Mouse (Mus musculus) neural tube, embryonic 14.5 days (tissue): ENCODE measurements at regions not wholly inside any gene's neighbourhood (a gene's known extent, or its start where the extent isn't known, plus 50 kb on each side); places are given as distances from the start of the nearest gene placed in this dataset.

Source experiments
- ATAC-seq: fragments of 200-750 bp; cut with Nextera tagmentation; 2 replicates; pipeline ENCODE4 v1.8.0; 2017; ENCODE audit warnings: low read depth, mild to moderate bottlenecking, moderate TSS enrichment, moderate library complexity
- H3K27ac ChIP-seq: fragments of 300-500 bp; sonication (generic); 2 replicates; pipeline ENCODE4 v1.5.1; 2014; ENCODE audit warnings: low read depth, mild to moderate bottlenecking, control low read depth, low read length, moderate library complexity, mixed read lengths
- H3K27me3 ChIP-seq: fragments of 300-500 bp; sonication (generic); 2 replicates; pipeline ENCODE4 v1.6.1; 2014; ENCODE audit warnings: low read length; ENCODE audit not compliant: control insufficient read depth, insufficient read depth
- H3K36me3 ChIP-seq: fragments of 300-500 bp; sonication (generic); 2 replicates; pipeline ENCODE4 v1.6.1; 2014; ENCODE audit warnings: low read length, mixed read lengths; ENCODE audit not compliant: control insufficient read depth, insufficient read depth
- H3K4me1 ChIP-seq: fragments of 300-500 bp; sonication (generic); 2 replicates; pipeline ENCODE4 v1.6.1; 2014; ENCODE audit warnings: low read length; ENCODE audit not compliant: control insufficient read depth, insufficient read depth
- H3K4me2 ChIP-seq: fragments of 300-500 bp; sonication (generic); 2 replicates; pipeline ENCODE4 v1.6.1; 2014; ENCODE audit warnings: mild to moderate bottlenecking, low read depth, low read length, control low read depth
- H3K4me3 ChIP-seq: fragments of 300-500 bp; sonication (generic); 2 replicates; pipeline ENCODE4 v1.5.1; 2014; ENCODE audit warnings: low read depth, low read length, control low read depth, mixed read lengths
- H3K9ac ChIP-seq: fragments of 300-500 bp; sonication (generic); replicated peaks from 2 replicates; pipeline ENCODE4 v1.6.1; 2014; ENCODE audit warnings: low read depth, mild to moderate bottlenecking, control low read depth, low read length, mixed read lengths
- H3K9me3 ChIP-seq: fragments of 300-500 bp; sonication (generic); 2 replicates; pipeline ENCODE4 v1.6.1; 2016; ENCODE audit warnings: low read length; ENCODE audit not compliant: control insufficient read depth
- WGBS: fragments of 180-500 bp; shearing (Covaris S2); extraction: QIAGEN DNeasy Blood & Tissue Kit; methylation state at CpG from one replicate; pipeline ENCODE4 v1.1.7; 2014; 5-methylcytosine and 5-hydroxymethylcytosine counted together

DNA sequence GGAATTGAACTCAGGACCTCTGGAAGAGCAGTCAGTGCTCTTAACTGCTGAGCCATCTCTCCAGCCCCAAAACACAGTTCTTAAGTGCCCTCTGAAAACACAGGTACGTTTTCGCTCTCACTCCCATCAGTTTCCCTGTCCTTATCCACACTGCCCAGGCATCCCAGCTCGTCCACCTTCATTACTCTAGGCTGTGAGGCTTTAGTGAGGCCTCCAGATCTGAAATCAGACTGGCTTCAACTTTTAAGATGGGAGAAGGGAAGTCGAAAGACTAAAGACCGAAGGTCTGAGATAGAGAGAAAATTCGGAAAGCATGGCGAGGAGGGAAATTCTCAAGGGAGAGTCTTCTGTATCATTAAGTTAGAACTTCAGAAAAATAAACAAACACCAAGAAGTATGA, 54.8 kb upstream of the Tet2 start:
- H3K9me3 ChIP-seq: no peaks in the 10 kb centered on the region
- 94% methylated on average over 7 of the region's 7 CpGs for WGBS
- no peaks in the 10 kb centered on the region for H3K27me3 ChIP-seq
- no peak overlapping the region for H3K4me2 ChIP-seq
- no peak for ATAC-seq
- no peaks in the 10 kb centered on the region for H3K36me3 ChIP-seq
- no peaks in the 10 kb centered on the region for H3K4me1 ChIP-seq
- H3K9ac ChIP-seq: no peak overlapping the region
- H3K4me3 ChIP-seq: no peak overlapping the region
- H3K27ac ChIP-seq: no peak overlapping the region

DNA sequence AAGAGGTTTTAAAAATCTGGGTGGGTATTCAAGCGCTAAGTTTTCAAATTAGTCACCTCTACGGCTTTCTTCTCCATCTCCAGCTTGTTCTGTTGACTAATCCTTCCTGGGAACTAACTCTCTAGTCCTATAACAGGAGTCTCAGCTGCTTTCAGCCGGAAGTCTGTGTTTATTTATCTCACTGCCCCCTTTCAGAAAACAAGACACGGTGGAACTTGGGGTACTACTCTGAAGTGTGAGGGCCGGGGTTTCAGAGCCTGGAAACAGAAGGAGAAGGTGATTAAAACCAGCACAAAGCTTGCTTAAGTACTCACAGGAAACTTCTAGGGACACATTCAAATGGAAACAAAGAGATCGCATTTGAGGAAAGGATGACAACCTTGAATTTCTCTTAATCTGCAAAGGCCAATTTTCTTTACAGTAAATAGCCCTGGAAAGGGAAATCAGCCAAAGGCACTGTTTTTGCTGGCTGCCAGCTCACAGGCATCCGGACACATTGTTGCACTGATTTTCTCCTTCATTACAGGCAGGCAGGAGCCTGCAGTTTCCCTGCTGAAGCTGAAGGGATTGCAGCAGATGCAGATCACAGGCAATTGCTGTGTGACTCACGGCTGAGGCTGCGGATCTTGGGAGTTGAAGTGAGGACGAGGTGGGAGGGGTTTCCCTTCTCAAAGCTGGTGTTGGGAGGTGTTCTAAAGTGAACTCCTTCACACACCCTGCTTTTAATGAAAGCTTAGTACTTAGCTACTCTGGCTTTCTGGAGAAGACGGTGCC, 55.7 kb upstream of the Tet2 start:
- Histone ChIP-seq H3K36me3 (no peaks in the 10 kb centered on the region), H3K9ac (no peak overlapping the region), H3K27ac (no peak overlapping the region), H3K4me1 (no peaks in the 10 kb centered on the region), H3K9me3 (no peaks in the 10 kb centered on the region), H3K4me3 (no peak overlapping the region), H3K4me2 (no peak overlapping the region), H3K27me3 (no peaks in the 10 kb centered on the region)
- no peak for ATAC-seq
- 29% methylated on average over 11 of the region's 11 CpGs for WGBS

DNA sequence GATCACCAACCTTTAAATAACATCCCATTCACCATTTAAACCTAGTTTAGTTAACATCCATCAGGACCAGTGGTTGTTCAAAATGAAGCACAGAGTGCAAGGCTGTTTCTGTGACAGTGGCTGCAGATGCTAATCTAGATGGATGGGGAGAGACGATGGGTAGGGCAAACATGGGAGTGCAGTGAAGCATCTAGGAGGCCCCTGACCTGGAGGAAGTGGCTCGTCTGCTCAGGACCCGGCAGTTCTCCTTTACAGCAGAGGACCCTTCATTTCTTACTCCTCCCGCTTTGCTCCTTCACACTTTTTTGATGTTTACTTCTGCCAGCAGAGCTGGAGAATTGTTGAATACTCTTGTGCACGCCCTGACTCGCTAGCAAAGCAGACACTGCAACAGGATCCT, 60.5 kb upstream of the Tet2 start:
- H3K9me3 ChIP-seq: no peaks in the 10 kb centered on the region
- no peak overlapping the region for H3K9ac ChIP-seq
- H3K4me2 ChIP-seq: no peak overlapping the region
- no peaks in the 10 kb centered on the region for H3K36me3 ChIP-seq
- 96% methylated on average over 6 of the region's 6 CpGs for WGBS
- H3K4me3 ChIP-seq: no peak overlapping the region
- H3K4me1 ChIP-seq: no peaks in the 10 kb centered on the region
- ATAC-seq: no peak
- no peaks in the 10 kb centered on the region for H3K27me3 ChIP-seq
- no peak overlapping the region for H3K27ac ChIP-seq

DNA sequence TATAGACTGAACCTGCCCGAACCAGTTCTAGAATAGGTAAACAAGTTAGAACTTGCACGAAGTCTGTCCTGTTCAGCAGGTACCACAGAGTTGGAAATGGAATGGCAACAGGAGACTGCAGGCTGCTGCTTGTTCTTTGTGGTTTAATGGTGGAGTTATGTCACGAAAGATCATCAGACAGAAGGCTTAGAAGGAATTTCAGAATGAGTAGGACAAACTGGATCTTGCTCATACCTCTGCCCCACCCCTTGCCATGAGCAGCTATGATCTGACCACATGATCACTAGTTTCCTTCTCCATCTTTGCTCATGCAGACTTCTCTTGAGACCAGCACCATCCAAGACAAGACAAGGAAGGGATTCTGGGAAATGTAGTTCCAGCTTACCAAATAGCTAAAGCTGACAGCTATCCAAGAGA, 63.9 kb upstream of the Tet2 start:
- 90% methylated on average over 3 of the region's 3 CpGs for WGBS
- Histone ChIP-seq H3K36me3 (no peaks in the 10 kb centered on the region), H3K9me3 (no peaks in the 10 kb centered on the region), H3K9ac (no peak overlapping the region), H3K27ac (no peak overlapping the region), H3K4me2 (no peak overlapping the region), H3K27me3 (no peaks in the 10 kb centered on the region), H3K4me3 (no peak overlapping the region), H3K4me1 (no peaks in the 10 kb centered on the region)
- peak; percentile 31; the same call in 1 of the 2 replicates for ATAC-seq

DNA sequence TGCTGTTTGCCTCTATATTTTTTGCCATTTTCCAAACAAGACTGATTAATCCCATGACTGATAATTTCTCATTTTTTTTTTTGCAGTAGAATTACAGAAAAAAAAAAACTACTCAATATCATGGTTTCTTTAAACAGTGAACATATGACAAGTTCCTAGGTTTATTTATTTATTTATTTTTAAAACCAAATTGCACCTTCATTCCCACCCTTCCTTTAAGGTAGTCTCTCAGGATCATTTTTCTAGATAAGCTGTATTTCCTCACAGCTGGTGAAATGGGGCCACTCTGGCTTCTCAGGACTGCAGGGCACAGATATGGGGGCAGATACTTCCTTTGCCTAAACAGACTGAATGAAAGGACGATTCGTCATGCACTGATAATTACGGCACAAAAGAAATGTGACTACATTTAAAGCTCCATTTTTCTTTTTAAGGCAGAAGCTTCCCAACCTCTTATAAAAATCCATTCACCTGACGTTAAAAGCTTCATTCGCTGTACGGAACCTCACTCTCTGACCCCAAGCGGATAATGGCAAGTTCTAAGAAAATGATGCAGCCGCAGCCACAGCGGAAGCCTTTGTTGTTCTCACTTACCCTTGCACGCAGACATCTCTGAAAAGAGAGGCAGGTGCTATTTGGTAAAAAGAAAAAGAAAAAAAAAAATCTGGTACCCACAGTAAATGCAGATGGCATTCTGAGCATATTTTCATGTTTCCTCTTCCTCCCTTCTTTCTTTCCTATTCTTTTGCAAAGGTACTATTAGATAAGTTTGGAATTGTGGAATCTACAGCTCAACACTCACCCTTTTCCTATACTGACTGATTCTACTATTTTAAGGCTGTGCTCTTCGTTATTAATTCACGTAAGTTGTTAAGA, 69.1 kb upstream of the Tet2 start:
- Histone ChIP-seq H3K4me1 (peaks cover 7% of the 10 kb centered on the region), H3K27ac (peak overlapping the region; percentile 82), H3K9me3 (no peaks in the 10 kb centered on the region), H3K36me3 (no peaks in the 10 kb centered on the region), H3K27me3 (no peaks in the 10 kb centered on the region), H3K4me2 (peak overlapping the region; percentile 47), H3K9ac (peak overlapping the region; percentile 47), H3K4me3 (peak overlapping the region; percentile 22)
- 13% methylated on average over 12 of the region's 12 CpGs for WGBS
- peak; percentile 54 for ATAC-seq

DNA sequence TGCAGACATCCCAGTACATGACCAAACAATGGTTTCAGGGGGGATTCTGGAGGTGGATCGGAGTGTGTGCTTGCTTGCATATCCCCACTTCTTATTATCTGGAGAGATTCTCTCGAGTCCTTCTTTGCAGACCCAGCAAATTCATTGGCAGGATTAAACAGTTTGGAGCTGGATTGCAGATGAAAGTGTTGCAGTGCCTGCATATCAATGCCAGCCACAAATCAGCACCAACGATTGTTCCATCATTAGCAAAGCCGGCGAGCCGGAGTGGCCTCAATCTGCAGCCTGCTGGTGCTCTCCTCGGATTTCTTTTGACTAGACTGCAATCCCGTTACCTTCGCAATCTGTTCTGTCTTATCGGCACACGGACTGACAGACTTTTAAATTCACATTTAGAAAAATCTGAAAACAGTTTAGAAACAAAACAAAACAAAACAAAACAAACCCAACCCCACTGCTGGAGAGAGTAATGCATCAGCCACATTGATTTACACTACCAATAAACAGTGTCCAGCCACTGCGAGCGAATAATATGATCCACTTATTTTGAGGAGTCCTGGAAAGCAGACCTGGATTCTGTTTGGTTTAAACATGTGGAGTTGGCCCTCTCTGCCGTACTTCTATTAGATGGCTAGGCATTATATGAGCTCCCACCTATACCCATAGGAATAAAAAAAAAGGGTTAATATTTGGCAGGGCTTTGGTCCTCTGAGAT, 69.9 kb upstream of the Tet2 start:
- Histone ChIP-seq H3K27ac (peak overlapping the region; percentile 82), H3K36me3 (no peaks in the 10 kb centered on the region), H3K4me1 (peaks cover 7% of the 10 kb centered on the region), H3K9me3 (no peaks in the 10 kb centered on the region), H3K4me3 (peak overlapping the region; percentile 22), H3K27me3 (no peaks in the 10 kb centered on the region), H3K4me2 (peak overlapping the region; percentile 47), H3K9ac (peak overlapping the region; percentile 47; the same call in 1 of the 2 replicates)
- peak; percentile 72 for ATAC-seq
- WGBS: 12% methylated on average over 14 of the region's 14 CpGs

DNA sequence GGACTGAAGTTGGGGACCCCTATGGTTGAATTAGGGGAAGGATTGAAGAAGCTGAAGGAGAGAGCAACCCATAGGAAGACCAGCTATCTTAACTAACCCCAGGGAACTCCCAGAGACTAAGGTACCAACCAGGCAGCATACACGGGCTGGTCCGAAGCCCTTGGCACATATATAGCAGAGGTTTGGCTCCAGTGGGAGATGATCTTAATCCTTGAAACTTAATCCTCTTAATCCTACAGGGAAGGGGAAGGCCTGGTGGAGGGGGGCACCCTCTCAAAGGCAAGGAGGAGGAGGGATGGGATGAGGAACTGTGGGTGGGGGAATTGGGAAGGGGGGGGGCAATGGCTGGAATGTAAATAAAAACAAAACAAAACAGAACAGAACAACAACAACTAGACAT, 72.1 kb upstream of the Tet2 start:
- no peak overlapping the region for H3K27ac ChIP-seq
- no peak for ATAC-seq
- 94% methylated on average over 2 of the region's 2 CpGs for WGBS

DNA sequence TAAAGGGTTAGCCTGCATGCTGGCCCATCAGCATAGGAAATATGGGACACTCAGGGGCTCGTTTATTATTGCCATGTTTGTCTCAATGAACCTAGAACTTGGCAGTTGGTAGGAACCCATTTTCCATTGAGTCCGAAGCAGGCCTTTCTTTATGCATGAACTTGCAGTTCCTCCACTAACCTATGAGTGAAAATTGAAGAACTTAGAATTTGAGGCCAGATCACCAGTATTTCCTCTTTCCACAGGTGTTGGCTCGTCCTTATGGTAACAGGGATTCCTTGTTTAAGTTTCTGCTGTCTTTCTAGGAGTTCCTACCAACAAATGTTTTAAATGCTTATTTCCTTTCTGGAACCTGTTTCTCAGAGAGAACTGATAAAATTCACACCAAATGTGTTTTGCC, 73.6 kb upstream of the Tet2 start:
- no peak for ATAC-seq
- Histone ChIP-seq H3K4me2 (no peak overlapping the region), H3K27me3 (no peaks in the 10 kb centered on the region), H3K9ac (no peak overlapping the region), H3K4me1 (peaks cover 7% of the 10 kb centered on the region), H3K27ac (no peak overlapping the region), H3K36me3 (no peaks in the 10 kb centered on the region), H3K9me3 (no peaks in the 10 kb centered on the region), H3K4me3 (no peak overlapping the region)
- WGBS: 90% methylated on average over 3 of the region's 3 CpGs

More for the DNA sequence above, 72.1 kb upstream of the Tet2 start:
- no peak overlapping the region for H3K4me3 ChIP-seq
- H3K4me1 ChIP-seq: peaks cover 7% of the 10 kb centered on the region
- no peaks in the 10 kb centered on the region for H3K36me3 ChIP-seq
- no peaks in the 10 kb centered on the region for H3K27me3 ChIP-seq
- no peaks in the 10 kb centered on the region for H3K9me3 ChIP-seq
- H3K4me2 ChIP-seq: no peak overlapping the region
- H3K9ac ChIP-seq: no peak overlapping the region
